Mouse (Mus musculus) 3T3-L1 (cell line): ENCODE results near the gene Rev1.
A peak's percentile ranks its signal among the peaks of the same experiment; 100 is the strongest.
"Not testable (repeated sequence)": the region's sequence is repeated elsewhere in the genome, so short reads cannot be mapped to it uniquely, and the experiment has no call there.

Experiments
- DNase-seq: peaks from one replicate; pipeline ENCODE4 v3.0.0-alpha.2; 2015; ENCODE audit warnings: low read depth, low spot score

Gene Rev1

DNA sequence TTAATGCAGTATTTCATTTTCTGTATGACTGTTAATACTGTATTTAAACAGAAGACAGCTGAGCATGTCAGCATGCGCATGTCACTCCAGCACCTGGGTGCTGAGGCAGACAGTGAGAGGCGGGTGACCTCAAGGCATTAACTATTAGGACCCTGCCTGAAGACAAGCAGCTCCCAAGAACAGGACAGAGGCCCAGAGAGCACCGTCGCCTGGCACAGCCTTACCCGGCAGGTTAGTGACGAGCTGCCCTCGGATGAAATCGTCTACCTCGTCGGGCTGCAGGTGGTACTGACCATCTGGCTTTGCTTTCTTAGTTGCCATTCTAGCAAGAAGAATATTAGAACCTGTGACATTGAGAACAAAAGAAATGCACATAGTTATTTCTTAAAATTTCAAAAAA, 62.3 kb downstream of the Rev1 start:
- no peak for DNase-seq

- DNase-seq = not testable (repeated sequence)
Observed at GRCm38 (mm10) chr1:38062156-38062555, 67.4 kb downstream of the Rev1 start.

DNA sequence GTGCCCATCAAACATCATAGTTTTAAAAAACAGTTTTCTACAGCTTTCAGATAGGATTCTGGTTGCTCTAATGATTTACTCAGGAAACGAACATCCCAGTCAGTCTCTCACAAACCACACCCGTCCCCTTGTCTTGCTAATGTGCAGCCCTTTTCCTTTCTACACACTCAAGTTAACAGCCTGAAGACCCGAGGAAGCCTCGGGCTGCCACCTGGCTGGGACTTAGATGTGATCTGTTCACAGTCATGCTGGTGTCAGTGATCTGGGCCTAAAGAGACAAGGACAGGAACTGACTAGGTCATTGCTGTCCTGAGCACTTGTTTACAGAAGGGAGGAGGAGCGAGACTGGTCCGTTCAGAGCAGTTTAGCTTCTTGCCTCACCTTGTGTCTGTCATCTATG, 71.2 kb downstream of the Rev1 start:
- no peak for DNase-seq

- no peak for DNase-seq
Observed at GRCm38 (mm10) chr1:38055176-38055575, 74.4 kb downstream of the Rev1 start.

- DNase-seq = no peak
Observed at GRCm38 (mm10) chr1:38049562-38049961, 80.0 kb downstream of the Rev1 start.

GRCm38 (mm10) chr1:38048121-38048520, 81.5 kb downstream of the Rev1 start:
- no peak for DNase-seq

GRCm38 (mm10) chr1:38038898-38039297, 90.7 kb downstream of the Rev1 start:
- DNase-seq = peak; percentile 78

GRCm38 (mm10) chr1:38037375-38037774, 92.2 kb downstream of the Rev1 start:
- no peak for DNase-seq

GRCm38 (mm10) chr1:38035521-38035920, 94.1 kb downstream of the Rev1 start:
- DNase-seq = no peak

DNA sequence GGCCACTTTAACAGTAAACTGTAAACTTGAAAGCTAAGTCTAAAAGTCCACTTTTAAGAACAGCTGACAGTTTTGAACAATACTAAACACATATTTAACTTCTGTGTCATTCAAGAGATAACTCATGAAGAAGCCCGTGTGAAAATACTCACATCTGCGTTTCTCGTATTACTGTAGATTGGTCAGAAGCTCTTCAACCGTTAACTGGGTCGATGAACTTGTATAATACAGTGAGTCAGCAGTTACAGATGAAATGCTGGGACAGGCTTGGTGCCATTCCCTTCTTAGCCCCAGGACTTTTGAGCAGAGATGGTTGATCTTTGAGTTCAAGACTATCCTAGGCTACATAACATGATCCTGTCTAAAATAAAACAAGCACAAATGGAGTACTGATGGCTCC, 98.2 kb downstream of the Rev1 start:
- DNase-seq = no peak

DNA sequence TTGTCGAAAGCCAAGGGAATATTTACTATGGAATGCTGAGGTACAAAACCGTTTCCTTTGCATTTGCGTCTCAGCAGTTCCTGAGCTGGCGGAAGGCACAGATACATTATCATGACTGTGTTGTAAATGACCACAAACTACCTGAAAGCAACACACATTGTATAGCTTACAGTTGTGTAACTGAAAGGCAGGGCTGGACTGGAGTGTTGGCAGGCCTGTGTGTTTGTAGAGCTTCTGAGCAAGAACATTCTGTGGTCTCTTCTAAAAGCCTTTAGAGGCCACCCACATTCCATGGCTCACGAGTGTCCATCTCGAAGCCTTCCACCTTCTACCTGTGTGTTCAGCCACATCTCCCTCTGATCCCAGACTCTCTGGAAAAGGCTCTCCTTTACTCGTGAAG, 102.3 kb downstream of the Rev1 start:
- no peak for DNase-seq

DNA sequence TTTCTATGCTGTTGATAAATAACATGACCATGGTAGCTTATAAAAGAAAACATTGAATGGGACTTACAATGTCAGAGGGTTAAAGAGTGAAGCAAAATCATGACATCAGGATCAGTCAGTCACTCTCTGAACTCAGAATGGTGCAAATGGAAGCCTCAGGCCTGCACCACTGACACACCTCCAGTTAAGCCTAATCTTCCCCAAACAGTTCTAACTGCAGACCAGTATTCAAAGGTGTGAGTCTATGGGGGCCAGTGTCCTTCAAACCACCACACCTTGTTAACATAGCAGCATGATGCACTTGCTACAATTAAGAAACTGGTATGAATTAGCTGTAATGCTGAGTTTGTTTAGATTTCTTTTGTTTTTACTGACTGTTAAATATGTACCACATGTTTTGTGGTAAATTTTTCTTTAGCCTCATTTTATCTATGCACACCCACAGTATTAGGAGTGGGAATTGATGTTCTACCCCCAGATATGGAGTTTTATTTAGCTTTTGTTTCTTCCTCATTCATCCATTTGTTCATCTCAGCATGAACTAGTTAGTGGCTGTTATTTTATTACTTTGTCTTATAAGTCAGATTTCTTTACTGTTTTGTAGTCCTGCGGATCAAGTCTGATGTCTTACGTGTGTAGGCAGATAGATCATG, 114.9 kb downstream of the Rev1 start:
- no peak for DNase-seq

DNA sequence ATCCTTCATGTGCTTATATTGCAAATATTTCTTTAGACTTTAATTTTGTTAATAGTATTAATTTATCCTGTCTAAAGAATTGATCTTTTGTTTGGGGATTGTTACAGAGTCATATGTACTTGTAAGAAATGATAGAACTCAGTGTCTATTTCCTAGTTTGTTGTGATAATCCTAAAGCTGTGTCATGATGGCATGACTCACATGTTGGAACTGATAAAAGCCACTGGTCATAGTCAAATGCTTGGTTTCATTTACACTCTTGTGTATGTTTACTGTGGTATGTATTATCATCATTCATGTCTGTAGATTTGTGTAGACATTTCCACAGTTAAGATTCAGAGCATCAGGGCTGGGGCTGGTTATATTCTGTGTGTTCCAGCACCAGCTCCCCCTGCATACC, 117.1 kb downstream of the Rev1 start:
- DNase-seq = peak; percentile 58

DNA sequence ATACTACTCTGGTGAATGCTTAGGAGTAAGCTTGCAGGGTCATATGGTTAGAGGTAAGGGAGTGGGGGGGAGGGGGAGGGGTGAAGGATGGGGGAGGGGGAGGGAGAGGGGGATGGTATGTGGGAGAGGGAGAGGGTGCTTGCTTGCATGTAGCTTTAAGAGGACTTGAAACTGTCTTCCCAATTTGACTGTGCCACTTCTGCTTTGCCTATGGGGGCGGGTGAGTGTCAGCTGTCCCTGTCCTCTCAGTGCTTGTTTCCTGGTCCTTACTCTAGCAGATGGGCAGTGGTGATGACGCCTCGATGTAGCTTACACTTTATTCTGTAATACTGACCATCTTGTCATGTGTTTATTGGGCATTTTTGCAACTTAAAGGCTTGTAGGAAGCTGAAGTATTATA, 117.5 kb downstream of the Rev1 start:
- DNase-seq = no peak

DNA sequence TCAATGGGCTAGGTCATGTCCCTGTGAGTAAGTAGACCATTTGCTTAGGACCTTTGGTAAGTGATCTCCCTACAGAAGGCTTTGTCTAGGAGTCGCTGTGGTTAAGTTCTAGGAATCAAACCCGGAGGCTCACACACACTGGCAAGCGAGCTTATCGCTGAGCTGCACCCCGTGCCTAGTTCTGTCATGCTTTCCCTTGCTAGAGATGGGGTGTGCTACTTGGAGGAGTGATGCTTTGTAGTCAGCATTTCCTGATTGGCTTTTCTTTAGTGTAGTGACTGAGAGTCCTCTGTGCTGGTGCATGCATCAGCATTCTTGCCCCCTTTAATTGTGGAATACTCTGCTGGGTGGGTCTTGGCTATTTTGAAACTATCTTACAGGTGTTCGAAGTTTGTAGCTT, 118.0 kb downstream of the Rev1 start:
- DNase-seq = no peak

DNA sequence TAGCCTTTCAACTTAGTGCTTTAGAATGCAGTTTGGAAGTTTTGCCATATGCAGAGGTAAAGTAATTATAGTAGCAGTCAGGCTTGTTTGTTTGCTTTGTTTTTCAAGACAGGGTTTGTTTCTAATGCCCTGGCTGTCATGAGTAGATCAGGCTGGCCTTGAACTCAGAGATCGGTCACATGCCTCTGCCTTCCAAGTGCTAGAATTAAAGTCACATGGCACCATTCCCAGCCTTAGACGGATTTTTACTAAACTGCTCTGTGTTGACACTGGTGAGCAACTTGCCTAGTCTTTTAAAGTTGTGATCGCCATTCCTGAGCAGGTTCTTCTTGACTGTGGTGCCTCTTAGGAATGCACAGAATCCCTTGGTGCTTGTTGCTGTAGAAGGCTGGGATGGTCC, 122.9 kb downstream of the Rev1 start:
- no peak for DNase-seq

DNA sequence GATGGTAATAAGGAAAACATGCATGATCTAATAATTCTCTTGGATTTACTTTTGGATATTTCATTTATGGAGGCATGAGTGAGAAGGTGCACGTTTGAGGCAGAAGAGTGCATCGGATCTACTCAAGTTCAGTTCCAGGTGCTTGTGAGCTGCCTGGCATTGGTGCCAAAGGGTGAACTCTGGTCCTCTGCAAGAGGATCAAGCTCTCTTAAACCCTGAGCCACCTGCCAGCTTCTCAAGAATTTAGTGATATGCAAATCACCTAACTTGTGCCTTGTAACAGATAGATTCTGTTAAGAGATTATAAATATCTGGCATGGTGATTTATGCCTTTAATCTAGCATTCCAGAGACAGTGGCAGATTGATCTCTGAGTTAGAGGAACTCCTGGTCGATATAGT, 126.6 kb downstream of the Rev1 start:
- no peak for DNase-seq
